Mouse (Mus musculus): ENCODE results near the gene Xrn1. TPM values are rescaled to one million over a fixed set of nuclear protein-coding genes. Genes with fewer than 3 reads are reported as not detected.

Xrn1 gene
- polyA plus RNA-seq, 1 experiment, result 3.7 TPM

- TF ChIP-seq GATA1 (IDR thresholded peaks at IDR 0.05; ENCODE audit: low read length), result no peak
Observed at GRCm38 (mm10) chr9:96094341-96094740, 139.8 kb downstream of the Xrn1 start.

- no peak for TF ChIP-seq GATA1 (IDR thresholded peaks at IDR 0.05; ENCODE audit: low read length)
Observed at GRCm38 (mm10) chr9:96095192-96095591, 140.6 kb downstream of the Xrn1 start.

- TF ChIP-seq GATA1 (IDR thresholded peaks at IDR 0.05; ENCODE audit: low read length), result no peak
Observed at GRCm38 (mm10) chr9:96102846-96103245, 148.3 kb downstream of the Xrn1 start.

Other genes starting within 250 kb of the Xrn1 start
- not detected in 2 replicates for gene Trpc1, start 204.4 kb upstream of the Xrn1 start, polyA plus RNA-seq (2012)
- not detected in 2 replicates for gene Pls1, start 109.4 kb upstream of the Xrn1 start, polyA plus RNA-seq (2012)
- gene Atr, start 97.2 kb upstream of the Xrn1 start, polyA plus RNA-seq (2012), result 5.3 and 9.1 TPM in 2 replicates
- 0.91 and 1.2 TPM in 2 replicates for gene Gk5, start 164.6 kb downstream of the Xrn1 start, polyA plus RNA-seq (2012)
- 5.6 and 16.1 TPM in 2 replicates for gene Tfdp2, start 241.5 kb downstream of the Xrn1 start, polyA plus RNA-seq (2012)

Measured in G1E-ER4 (cell line).